Mouse (Mus musculus) myocyte (in vitro differentiated cells): ENCODE data around the gene Bzw1. TPM values are rescaled to one million over a fixed set of nuclear protein-coding genes. Genes with fewer than 3 reads are reported as not detected.

Experiments
- H3K27me3 ChIP-seq: one replicate; pipeline ENCODE4 v1.6.1; 2011; ENCODE audit not compliant: control insufficient read depth, insufficient read depth, insufficient read length
- H3K36me3 ChIP-seq: one replicate; pipeline ENCODE4 v1.6.1; 2011; ENCODE audit not compliant: control insufficient read depth, insufficient read depth
- H3K4me2 ChIP-seq: one replicate; pipeline ENCODE4 v1.6.1; 2011; ENCODE audit warnings: low read depth, control low read depth
- H3K4me3 ChIP-seq: one replicate; pipeline ENCODE4 v1.5.1; 2011; ENCODE audit warnings: mild to moderate bottlenecking, control low read depth, moderate library complexity
- H3K79me2 ChIP-seq: one replicate; pipeline ENCODE4 v1.6.1; 2011; ENCODE audit not compliant: control insufficient read depth, insufficient read depth
- H3ac ChIP-seq: one replicate; pipeline ENCODE4 v1.6.1; 2011; ENCODE audit not compliant: control insufficient read depth, insufficient read length
- CEBPB ChIP-seq: IDR thresholded peaks from 2 replicates; pipeline ENCODE4 v1.6.1; 2011; ENCODE audit warnings: mild to moderate bottlenecking, moderate library complexity; ENCODE audit not compliant: poor library complexity, insufficient read depth, severe bottlenecking
- E2F4 ChIP-seq: IDR thresholded peaks from one replicate; pipeline ENCODE4 v1.6.1; 2011; ENCODE audit warnings: mild to moderate bottlenecking, control low read depth, moderate library complexity; ENCODE audit not compliant: insufficient read depth
- MAX ChIP-seq: IDR thresholded peaks from one replicate; pipeline ENCODE4 v1.6.1; 2011; ENCODE audit warnings: low read depth, mild to moderate bottlenecking, control low read depth
- MYOD1 ChIP-seq, 3 experiments: IDR thresholded peaks; one replicate each; pipeline ENCODE4 v1.6.1; 2011; ENCODE audit warnings: control low read depth in 2 of 3, low read depth in 2 of 3, mild to moderate bottlenecking in 2 of 3, moderate library complexity in 1 of 3; ENCODE audit not compliant: insufficient read length in 2 of 3, control insufficient read depth in 1 of 3
- MYOG ChIP-seq, 3 experiments: IDR thresholded peaks; one replicate each; pipeline ENCODE4 v1.6.1; 2011; ENCODE audit warnings: control low read depth in 2 of 3, low read depth in 2 of 3, mild to moderate bottlenecking in 2 of 3; ENCODE audit not compliant: insufficient read length in 2 of 3, control insufficient read depth in 1 of 3, insufficient read depth in 1 of 3
- POLR2A ChIP-seq: IDR thresholded peaks from one replicate; pipeline ENCODE4 v1.6.1; 2011; ENCODE audit warnings: low read depth, mild to moderate bottlenecking, control low read depth, moderate library complexity; ENCODE audit not compliant: insufficient read length
- POLR2AphosphoS2 ChIP-seq: IDR thresholded peaks from one replicate; pipeline ENCODE4 v1.6.1; 2011; ENCODE audit warnings: low read depth, control low read depth; ENCODE audit not compliant: insufficient read length
- REST ChIP-seq: IDR thresholded peaks from one replicate; pipeline ENCODE4 v1.6.1; 2011; ENCODE audit warnings: mild to moderate bottlenecking, control low read depth, moderate library complexity; ENCODE audit not compliant: insufficient read depth, insufficient read length
- SRF ChIP-seq: IDR thresholded peaks from one replicate; pipeline ENCODE4 v1.6.1; 2011; ENCODE audit warnings: low read depth; ENCODE audit not compliant: control insufficient read depth, insufficient read length
- TCF12 ChIP-seq: IDR thresholded peaks from one replicate; pipeline ENCODE4 v1.6.1; 2011; ENCODE audit warnings: mild to moderate bottlenecking, control low read depth; ENCODE audit not compliant: poor library complexity, insufficient read depth, severe bottlenecking
- TCF3 ChIP-seq: IDR thresholded peaks from one replicate; pipeline ENCODE4 v1.6.1; 2011; ENCODE audit warnings: low read depth, control low read depth; ENCODE audit not compliant: insufficient read length
- USF1 ChIP-seq: IDR thresholded peaks from one replicate; pipeline ENCODE4 v1.6.1; 2011; ENCODE audit warnings: low read depth, mild to moderate bottlenecking, control low read depth, moderate library complexity
- polyA plus RNA-seq: library from polyadenylated mRNA; unstranded; fragments of >200 nt; fragmentation: generic; extraction: Trizol; gene quantifications from one replicate; pipeline ENCODE4 v1.2.1, GENCODE M21; 2012; ENCODE audit warnings: missing spikeins

Gene Bzw1
- polyA plus RNA-seq, 1 experiment: 34.7 TPM

- peaks cover 37% of the 10 kb centered on the region for H3K79me2 ChIP-seq
- TF ChIP-seq TCF12: no peak
- TF ChIP-seq USF1: no peak
These were observed 52.0 kb downstream of the Bzw1 start for GRCm38 (mm10) chr1:58444691-58445090.

GRCm38 (mm10) chr1:58445143-58445722 lies 52.5 kb downstream of the Bzw1 start, which contains the start of the genes Nif3l1 and Ppil3:
Gene Nif3l1, plus strand, starts transcription at chr1:58445151.
Gene Ppil3, minus strand, starts transcription at chr1:58445486.
- TF ChIP-seq SRF (no peak), E2F4 (no peak), MYOG (IDR thresholded peaks at IDR 0.05; ENCODE audit: control insufficient read depth in 1 of 3, insufficient read depth in 1 of 3, insufficient read length in 2 of 3, low read depth in 2 of 3) (peak in 1 of 3 experiments; percentile 31), POLR2A (peak; percentile 57), POLR2AphosphoS2 (peak; percentile 68), TCF3 (no peak), REST (no peak), MYOD1 (IDR thresholded peaks at IDR 0.05; ENCODE audit: control insufficient read depth in 1 of 3, insufficient read length in 2 of 3, low read depth in 2 of 3) (peak in 1 of 3 experiments; percentile 17), CEBPB (no peak), TCF12 (no peak), MAX (no peak), USF1 (no peak)
- peak within 1 kb of the TSS; percentile 93 for H3K4me3 ChIP-seq
- H3K36me3 ChIP-seq: peaks cover 8% of the 10 kb centered on the region
- H3K4me2 ChIP-seq: peak within 1 kb of the TSS; percentile 85
- H3K79me2 ChIP-seq: peaks cover 42% of the 10 kb centered on the region
- H3ac ChIP-seq: peak within 1 kb of the TSS; percentile 64
- no peaks in the 10 kb centered on the region for H3K27me3 ChIP-seq

More at GRCm38 (mm10) chr1:58444691-58445090, 52.0 kb downstream of the Bzw1 start:
- H3K36me3 ChIP-seq: peaks cover 9% of the 10 kb centered on the region
- no peaks in the 10 kb centered on the region for H3K27me3 ChIP-seq
- peak overlapping the region; percentile 93 for H3K4me3 ChIP-seq
- H3K4me2 ChIP-seq: peak overlapping the region; percentile 85
- H3ac ChIP-seq: peak overlapping the region; percentile 64

- no peak for TF ChIP-seq CEBPB
- no peak for TF ChIP-seq USF1
- no peak for TF ChIP-seq POLR2AphosphoS2
- no peak for TF ChIP-seq TCF12
- no peak for TF ChIP-seq TCF3
- no peak for TF ChIP-seq SRF
- no peak for TF ChIP-seq MYOG (IDR thresholded peaks at IDR 0.05; ENCODE audit: control insufficient read depth in 1 of 3, insufficient read depth in 1 of 3, insufficient read length in 2 of 3, low read depth in 2 of 3)
- TF ChIP-seq MYOD1 (IDR thresholded peaks at IDR 0.05; ENCODE audit: control insufficient read depth in 1 of 3, insufficient read length in 2 of 3, low read depth in 2 of 3): no peak
- no peak for TF ChIP-seq REST
- no peak for TF ChIP-seq E2F4
- TF ChIP-seq POLR2A: no peak
- no peak for TF ChIP-seq MAX
- Histone ChIP-seq H3K79me2 (peaks cover 42% of the 10 kb centered on the region), H3K36me3 (peaks cover 9% of the 10 kb centered on the region), H3K27me3 (no peaks in the 10 kb centered on the region), H3K4me3 (peak overlapping the region; percentile 93), H3ac (peak overlapping the region; percentile 64), H3K4me2 (peak overlapping the region; percentile 78)
These were observed 53.2 kb downstream of the Bzw1 start for GRCm38 (mm10) chr1:58445861-58446260.

GRCm38 (mm10) chr1:58447766-58448165 lies 55.1 kb downstream of the Bzw1 start:
- Histone ChIP-seq H3K4me3 (no peak overlapping the region), H3K4me2 (no peak overlapping the region), H3K36me3 (peaks cover 14% of the 10 kb centered on the region), H3K27me3 (no peaks in the 10 kb centered on the region), H3K79me2 (peaks cover 42% of the 10 kb centered on the region), H3ac (no peak overlapping the region)
- TF ChIP-seq MYOD1 (IDR thresholded peaks at IDR 0.05; ENCODE audit: control insufficient read depth in 1 of 3, insufficient read length in 2 of 3, low read depth in 2 of 3) (no peak), CEBPB (no peak), POLR2AphosphoS2 (no peak), SRF (no peak), USF1 (no peak), MAX (no peak), REST (no peak), E2F4 (no peak), TCF12 (no peak)

- no peak overlapping the region for H3ac ChIP-seq
- H3K4me2 ChIP-seq: no peak overlapping the region
- H3K4me3 ChIP-seq: no peak overlapping the region
- peaks cover 20% of the 10 kb centered on the region for H3K36me3 ChIP-seq
- TF ChIP-seq POLR2AphosphoS2 (no peak), USF1 (no peak), SRF (no peak), MAX (no peak), TCF12 (no peak), MYOG (IDR thresholded peaks at IDR 0.05; ENCODE audit: control insufficient read depth in 1 of 3, insufficient read depth in 1 of 3, insufficient read length in 2 of 3, low read depth in 2 of 3) (no peak), POLR2A (no peak), TCF3 (no peak), MYOD1 (IDR thresholded peaks at IDR 0.05; ENCODE audit: control insufficient read depth in 1 of 3, insufficient read length in 2 of 3, low read depth in 2 of 3) (no peak), E2F4 (no peak), REST (no peak), CEBPB (no peak)
- H3K27me3 ChIP-seq: no peaks in the 10 kb centered on the region
- peaks cover 42% of the 10 kb centered on the region for H3K79me2 ChIP-seq
These were observed 55.7 kb downstream of the Bzw1 start for GRCm38 (mm10) chr1:58448396-58448795.
